In the genomic region with DNA sequence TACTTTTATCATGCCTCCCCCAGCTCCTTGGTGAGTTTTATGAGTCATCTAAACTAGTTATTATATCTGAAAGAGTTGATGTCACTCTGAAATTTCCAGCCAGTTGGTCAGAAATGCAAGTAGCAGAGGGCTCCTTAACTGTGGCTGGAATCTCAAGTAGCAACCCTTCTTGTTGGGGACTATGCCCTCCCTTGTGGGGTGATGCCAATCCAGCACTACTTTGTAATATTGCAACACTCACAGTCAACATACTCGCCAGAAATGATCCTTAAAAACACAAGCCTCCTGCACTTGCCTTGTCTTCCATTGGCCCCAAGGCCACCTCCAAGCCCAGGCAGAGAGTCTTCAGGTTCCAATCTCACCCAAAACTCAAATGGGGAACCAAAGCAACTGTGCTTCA, we compare ENCODE assay signal across 25 mouse cellular contexts. TPM values are rescaled to one million over a fixed set of nuclear protein-coding genes. Genes with fewer than 3 reads are reported as not detected.
DNase-seq lines count a peak whose midpoint lies in the region; ATAC-seq and TF ChIP-seq lines count a peak whose summit lies in the region.
"Had no signal": no experiment of that assay in that cellular context is flagged by ENCODE, and none has a peak within 500 bp of the region (broad histone marks: within the 10 kb centered on the region; RNA-seq: fewer than 3 reads in every experiment).

No protein-coding gene starts in this region.

- H3K27ac ChIP-seq in lung, postnatal 0 days (ENCODE audit: low read length), result no peak overlapping the region; the same call in 1 of the 2 replicates
- H3K27ac ChIP-seq: forebrain, embryonic 10.5 days; forebrain, embryonic 13.5 days; heart, embryonic 15.5 days; hindbrain, embryonic 15.5 days had no signal

- no peak overlapping the region for H3K4me2 ChIP-seq in lung, postnatal 0 days (replicated peaks; ENCODE audit: low read depth, low read length)
- H3K4me2 ChIP-seq: forebrain, embryonic 13.5 days; heart, embryonic 12.5 days; heart, embryonic 15.5 days; hindbrain, embryonic 15.5 days had no signal

- TF ChIP-seq EP300 in lung, postnatal 0 days (IDR thresholded peaks at IDR 0.05), result peak; percentile 92

- no peak for TF ChIP-seq CTCF in lung, adult 2 months (IDR thresholded peaks at IDR 0.05; ENCODE audit: insufficient read depth, low read length)
- no peak for TF ChIP-seq CTCF in lung, postnatal 0 days (IDR thresholded peaks at IDR 0.05)

- peaks cover 16% of the 10 kb centered on the region for H3K4me1 ChIP-seq in lung, adult 2 months (ENCODE audit: control insufficient read depth, insufficient read depth, low read length)
- no peaks in the 10 kb centered on the region; the same call in 1 of the 2 replicates for H3K4me1 ChIP-seq in lung, postnatal 0 days (ENCODE audit: insufficient read depth, low read depth, low read length)
- H3K4me1 ChIP-seq: forebrain, embryonic 13.5 days had no signal

- H3K4me3 ChIP-seq in lung, adult 2 months (replicated peaks; ENCODE audit: extremely low read depth, low read depth, low read length), result no peak overlapping the region
- H3K4me3 ChIP-seq in lung, postnatal 0 days (ENCODE audit: low read depth, low read length), result no peak overlapping the region
- H3K4me3 ChIP-seq: forebrain, embryonic 10.5 days; forebrain, embryonic 13.5 days; heart, embryonic 12.5 days; heart, embryonic 15.5 days; hindbrain, embryonic 15.5 days had no signal

- DNase-seq in lung, adult 18-20 months, result peak; percentile 80 to 83
- peak; percentile 52 for DNase-seq in lung, adult 2 months
- DNase-seq in lung, postnatal 0 days (ENCODE audit: low spot score), result peak; percentile 85
- DNase-seq in lung, postnatal 25 days (ENCODE audit: low spot score), result peak; percentile 85
- no peak for DNase-seq in gastrocnemius, postnatal 10 days
- no peak for DNase-seq in left cerebral cortex, postnatal 36 days (ENCODE audit: low spot score in 2 of 2)
- no peak for DNase-seq in adrenal gland, adult 18-20 months (ENCODE audit: low spot score in 2 of 2)
- DNase-seq in thymus, adult 18-20 months, result no peak
- DNase-seq: adrenal gland, adult 8-10 months; adrenal gland, postnatal 25 days; cerebellum, adult 11-12 months; cerebellum, adult 8-10 months; cerebellum, postnatal 10 days; cerebellum, postnatal 36 days; gastrocnemius, postnatal 14 days; heart, adult 18-20 months; heart, postnatal 10 days; heart, postnatal 4 days had no signal

- TF ChIP-seq POLR2A in lung, adult 2 months (IDR thresholded peaks at IDR 0.05; ENCODE audit: borderline replicate concordance, extremely low read depth, low read depth, low read length), result no peak

- H3K9me3 ChIP-seq in lung, postnatal 0 days (ENCODE audit: low read length), result no peaks in the 10 kb centered on the region
- H3K9me3 ChIP-seq: forebrain, embryonic 13.5 days; heart, embryonic 12.5 days; heart, embryonic 15.5 days; hindbrain, embryonic 15.5 days had no signal

- H3K27me3 ChIP-seq in lung, postnatal 0 days (replicated peaks; ENCODE audit: insufficient read depth, low read length), result no peaks in the 10 kb centered on the region
- H3K27me3 ChIP-seq: forebrain, embryonic 13.5 days; heart, embryonic 12.5 days; heart, embryonic 15.5 days; hindbrain, embryonic 15.5 days had no signal

- WGBS in lung, adult 2 months, result 39% methylated on average over 1 of the region's 1 CpGs
- 29% methylated on average over 1 of the region's 1 CpGs for WGBS in lung, postnatal 0 days

- peak; percentile 79 for ATAC-seq in lung, postnatal 0 days
- ATAC-seq: CD4-positive, CD25-positive, alpha-beta regulatory T cell, adult 4 months; forebrain, embryonic 13.5 days; forebrain, embryonic 16.5 days had no signal

- intact Hi-C loops in left cerebral cortex, postnatal 36 days (cut with DNase I), result no loop called here

- no peaks in the 10 kb centered on the region for H3K36me3 ChIP-seq in lung, postnatal 0 days (ENCODE audit: insufficient read depth, low read length)
- H3K36me3 ChIP-seq: forebrain, embryonic 10.5 days; heart, embryonic 12.5 days; heart, embryonic 15.5 days; hindbrain, embryonic 15.5 days had no signal

- no peak overlapping the region for H3K9ac ChIP-seq in lung, postnatal 0 days (replicated peaks; ENCODE audit: low read depth)
- H3K9ac ChIP-seq: forebrain, embryonic 13.5 days; heart, embryonic 12.5 days; heart, embryonic 15.5 days; hindbrain, embryonic 15.5 days had no signal

RNA-seq across cellular contexts. Expression of a gene that starts 13.0 kb away (rescaled TPM):
- polyA plus RNA-seq in lung, adult 2 months (2012; rRNA removed), result 136 and 182 TPM in 2 replicates
- polyA plus RNA-seq in lung, postnatal 0 days (2015; fragmentation: Nextera tagmentation; extraction: Ambion mirVana), result 41.0 and 44.6 TPM in 2 replicates
- 1 to 10 TPM; 1.0 to 1.1 TPM for total RNA-seq in gastrocnemius, postnatal 10 days (2021)
- 10 to 100 TPM; 70.4 to 79.5 TPM for total RNA-seq in left cerebral cortex, postnatal 36 days (2021)
- 1 to 10 TPM; 5.5 to 8.2 TPM for total RNA-seq in adrenal gland, adult 18-20 months (2021)

Comparison
In these comparisons a context has a peak if more than half of its experiments do, and no peak if none do; other contexts are left out.
1. DNase-seq: peak in lung, adult 18-20 months (2 of 2), lung, adult 2 months (single experiment), lung, postnatal 0 days (single experiment) and lung, postnatal 25 days (single experiment); none in gastrocnemius, postnatal 10 days (single experiment), left cerebral cortex, postnatal 36 days (0 of 2), adrenal gland, adult 18-20 months (0 of 2) and thymus, adult 18-20 months (0 of 2).
2. RNA of a gene that starts 13.0 kb away (total RNA-seq): 70.4 to 79.5 TPM in left cerebral cortex, postnatal 36 days; 5.5 to 8.2 TPM in adrenal gland, adult 18-20 months and 1.0 to 1.1 TPM in gastrocnemius, postnatal 10 days; every median in the first group is over 4 times any median in the second.